Mouse (Mus musculus) limb, embryonic 15.5 days (tissue): ENCODE measurements around the gene Zbtb7a. TPM values are rescaled to one million over a fixed set of nuclear protein-coding genes. Genes with fewer than 3 reads are reported as not detected.

ENCODE experiments used
- ATAC-seq: fragments of 200-750 bp; cut with Nextera tagmentation; 2 replicates; pipeline ENCODE4 v1.8.0; 2017; ENCODE audit warnings: low read depth, moderate TSS enrichment; ENCODE audit not compliant: insufficient number of reproducible peaks, low FRiP score, low TSS enrichment
- H3K27ac ChIP-seq: fragments of 300-500 bp; sonication (generic); 2 replicates; pipeline ENCODE4 v1.5.1; 2015; ENCODE audit warnings: moderate library complexity, mild to moderate bottlenecking, inconsistent platforms
- H3K27me3 ChIP-seq: fragments of 300-500 bp; sonication (generic); 2 replicates; pipeline ENCODE4 v1.6.1; 2015; ENCODE audit warnings: inconsistent platforms
- H3K36me3 ChIP-seq: fragments of 300-500 bp; sonication (generic); 2 replicates; pipeline ENCODE4 v1.6.1; 2015; ENCODE audit warnings: inconsistent platforms
- H3K4me1 ChIP-seq: fragments of 300-500 bp; sonication (generic); 2 replicates; pipeline ENCODE4 v1.6.1; 2015; ENCODE audit warnings: inconsistent platforms
- H3K4me2 ChIP-seq: fragments of 300-500 bp; sonication (generic); 2 replicates; pipeline ENCODE4 v1.6.1; 2015; ENCODE audit warnings: mild to moderate bottlenecking, inconsistent platforms
- H3K4me3 ChIP-seq: fragments of 300-500 bp; sonication (generic); 2 replicates; pipeline ENCODE4 v1.5.1; 2015; ENCODE audit warnings: mild to moderate bottlenecking, inconsistent platforms
- H3K9ac ChIP-seq: fragments of 300-500 bp; sonication (generic); 2 replicates; pipeline ENCODE4 v1.6.1; 2015; ENCODE audit warnings: inconsistent platforms
- H3K9me3 ChIP-seq: fragments of 300-500 bp; sonication (generic); 2 replicates; pipeline ENCODE4 v1.6.1; 2016; ENCODE audit warnings: inconsistent platforms
- WGBS: fragments of 180-500 bp; shearing (Covaris S2); methylation state at CpG from one replicate; pipeline ENCODE4 v1.1.7; 2015; 5-methylcytosine and 5-hydroxymethylcytosine counted together
- polyA plus RNA-seq: library from polyadenylated mRNA; unstranded; fragments of >200 nt; fragmentation: Nextera tagmentation; extraction: Ambion mirVana; gene quantifications from 2 replicates; pipeline ENCODE4 v1.2.1, GENCODE M21; 2015

Zbtb7a gene
- polyA plus RNA-seq, 1 experiment from 2014 or later: 61.4 TPM

DNA sequence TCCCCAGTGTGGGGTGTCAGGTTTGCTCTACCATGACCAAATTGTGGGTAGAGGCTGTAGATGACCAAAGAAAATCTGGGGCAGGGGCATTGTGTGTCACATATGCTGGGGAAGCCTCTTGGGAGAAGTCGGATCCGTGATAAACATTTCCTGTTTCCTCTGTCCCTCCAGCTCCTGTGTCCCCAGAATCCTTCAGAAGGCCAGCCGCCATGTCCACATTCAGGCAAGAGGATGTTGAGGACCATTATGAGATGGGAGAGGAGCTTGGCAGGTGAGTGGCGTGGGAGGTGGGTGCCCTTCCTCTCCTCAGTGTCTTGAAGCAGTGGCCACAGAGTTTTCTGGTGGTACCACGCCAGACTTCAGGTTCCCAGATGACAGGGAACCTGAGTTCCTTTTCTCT is 48.8 kb downstream of the Zbtb7a start, which contains the start of gene 4930442H23Rik:
TSS of gene 4930442H23Rik (minus strand) at position 45 of the 400 bp plus-strand sequence.
- WGBS: 82% methylated on average over 5 of the region's 5 CpGs
- peak within 1 kb of the TSS; percentile 73 for H3K4me3 ChIP-seq

DNA sequence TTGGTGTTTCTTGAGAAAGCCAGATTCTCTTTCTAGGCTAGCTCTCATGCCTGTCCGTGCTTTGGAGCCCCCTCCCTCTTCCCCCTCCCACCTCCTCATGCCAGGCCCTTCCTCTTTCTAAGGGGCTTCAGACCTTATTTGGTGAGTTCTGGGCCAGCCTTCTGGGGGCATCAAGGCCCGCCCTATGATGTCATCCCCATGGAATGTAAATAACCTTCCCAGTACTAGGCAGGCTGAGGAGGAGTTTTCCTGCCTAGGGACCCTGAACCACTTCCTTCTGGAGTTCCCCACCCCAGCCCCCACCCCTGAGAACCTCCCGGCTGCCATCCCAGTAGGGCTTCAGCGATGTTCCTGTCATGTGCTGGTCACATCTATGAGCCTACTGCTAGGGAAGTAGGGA is 49.7 kb downstream of the Zbtb7a start:
- Histone ChIP-seq H3K27me3 (no peaks in the 10 kb centered on the region), H3K4me1 (peaks cover 44% of the 10 kb centered on the region), H3K27ac (peak overlapping the region; percentile 62; the same call in 1 of the 2 replicates), H3K36me3 (peaks cover 73% of the 10 kb centered on the region), H3K4me3 (no peak overlapping the region), H3K9ac (no peak overlapping the region), H3K4me2 (no peak overlapping the region), H3K9me3 (no peaks in the 10 kb centered on the region)
- 46% methylated on average over 4 of the region's 4 CpGs for WGBS
- no peak for ATAC-seq

More for the DNA sequence above, 48.8 kb downstream of the Zbtb7a start, which contains the start of gene 4930442H23Rik:
- Histone ChIP-seq H3K27me3 (no peaks in the 10 kb centered on the region), H3K9ac (peak within 1 kb of the TSS; percentile 57), H3K4me2 (peak within 1 kb of the TSS; percentile 54), H3K36me3 (peaks cover 79% of the 10 kb centered on the region), H3K4me1 (peaks cover 52% of the 10 kb centered on the region), H3K9me3 (no peaks in the 10 kb centered on the region), H3K27ac (peak within 1 kb of the TSS; percentile 89)
- no peak for ATAC-seq

DNA sequence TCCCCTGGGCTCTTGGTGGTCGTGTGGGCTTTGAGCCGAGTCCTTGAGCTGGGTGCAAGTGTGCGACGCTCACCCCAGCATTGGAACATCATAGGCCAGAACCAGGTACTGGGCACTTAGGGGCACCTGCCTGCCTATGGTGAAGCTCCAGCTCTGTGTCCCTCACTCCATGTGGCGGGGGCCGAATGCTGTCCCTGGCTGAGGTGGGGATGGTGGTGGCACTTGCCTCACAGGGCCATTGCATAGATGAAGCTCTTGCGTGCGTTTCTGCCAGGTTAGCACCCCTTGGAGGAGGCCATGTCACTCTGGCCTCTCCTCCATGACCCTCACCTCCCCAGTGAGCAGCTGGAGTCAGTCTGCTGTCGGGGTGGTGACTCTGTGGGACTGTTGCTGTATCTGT is 52.1 kb downstream of the Zbtb7a start:
- Histone ChIP-seq H3K4me2 (no peak overlapping the region), H3K27me3 (no peaks in the 10 kb centered on the region), H3K36me3 (peaks cover 67% of the 10 kb centered on the region), H3K4me3 (no peak overlapping the region), H3K9me3 (no peaks in the 10 kb centered on the region), H3K9ac (no peak overlapping the region), H3K27ac (no peak overlapping the region), H3K4me1 (peaks cover 38% of the 10 kb centered on the region)
- ATAC-seq: no peak
- WGBS: 93% methylated on average over 9 of the region's 9 CpGs

DNA sequence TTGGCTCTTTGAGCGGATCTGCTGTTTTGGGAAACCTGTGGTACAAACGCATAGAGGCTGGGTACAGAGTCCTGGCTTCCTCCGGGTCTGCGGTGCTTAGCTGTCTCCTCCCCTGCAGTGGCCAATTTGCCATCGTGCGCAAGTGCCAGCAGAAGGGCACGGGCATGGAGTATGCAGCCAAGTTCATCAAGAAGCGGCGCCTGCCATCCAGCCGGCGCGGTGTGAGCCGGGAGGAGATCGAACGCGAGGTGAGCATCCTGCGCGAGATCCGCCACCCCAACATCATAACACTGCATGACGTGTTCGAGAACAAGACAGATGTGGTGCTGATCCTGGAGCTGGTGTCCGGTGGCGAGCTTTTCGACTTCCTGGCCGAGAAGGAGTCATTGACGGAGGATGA is 54.8 kb downstream of the Zbtb7a start:
- H3K4me2 ChIP-seq: no peak overlapping the region
- no peak overlapping the region for H3K4me3 ChIP-seq
- WGBS: 77% methylated on average over 26 of the region's 26 CpGs
- H3K27me3 ChIP-seq: peaks cover 17% of the 10 kb centered on the region
- H3K9ac ChIP-seq: no peak overlapping the region
- no peak overlapping the region for H3K27ac ChIP-seq
- peaks cover 37% of the 10 kb centered on the region for H3K4me1 ChIP-seq
- H3K9me3 ChIP-seq: no peaks in the 10 kb centered on the region
- H3K36me3 ChIP-seq: peaks cover 54% of the 10 kb centered on the region
- no peak for ATAC-seq

DNA sequence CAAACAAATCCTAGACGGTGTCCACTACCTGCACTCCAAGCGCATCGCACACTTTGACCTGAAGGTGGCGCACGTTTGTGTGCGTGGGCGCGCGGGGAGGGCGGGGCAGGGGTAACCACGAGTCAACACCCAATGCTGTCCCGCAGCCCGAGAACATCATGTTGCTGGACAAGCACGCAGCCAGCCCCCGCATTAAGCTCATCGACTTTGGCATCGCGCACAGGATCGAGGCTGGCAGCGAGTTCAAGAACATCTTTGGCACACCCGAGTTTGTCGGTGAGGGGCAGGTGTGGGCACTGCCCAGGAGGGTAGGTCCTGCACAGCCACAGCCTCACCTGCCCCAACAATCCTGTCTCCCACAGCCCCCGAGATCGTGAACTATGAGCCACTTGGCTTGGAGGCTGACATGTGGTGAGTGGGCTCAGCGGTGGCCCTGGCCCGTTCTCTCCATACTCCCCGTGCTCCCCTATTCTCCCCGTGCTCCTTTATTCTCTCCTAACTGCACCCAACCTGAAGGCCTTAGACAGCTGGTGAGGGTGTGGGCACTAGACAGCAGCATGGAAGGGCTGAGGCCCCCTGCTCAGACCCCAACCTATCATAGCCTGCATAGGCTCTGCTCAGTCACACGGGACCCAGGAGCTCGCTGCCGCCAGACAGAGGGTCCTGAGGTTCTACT is 55.4 kb downstream of the Zbtb7a start:
- Histone ChIP-seq H3K27me3 (peaks cover 22% of the 10 kb centered on the region), H3K4me1 (peaks cover 33% of the 10 kb centered on the region), H3K36me3 (peaks cover 48% of the 10 kb centered on the region), H3K4me3 (no peak overlapping the region), H3K9me3 (no peaks in the 10 kb centered on the region), H3K9ac (no peak overlapping the region), H3K4me2 (no peak overlapping the region), H3K27ac (0 out of 2 replicates have a peak overlapping the region, but pooled peaks have one; percentile 2)
- ATAC-seq: no peak
- WGBS: 72% methylated on average over 31 of the region's 31 CpGs

DNA sequence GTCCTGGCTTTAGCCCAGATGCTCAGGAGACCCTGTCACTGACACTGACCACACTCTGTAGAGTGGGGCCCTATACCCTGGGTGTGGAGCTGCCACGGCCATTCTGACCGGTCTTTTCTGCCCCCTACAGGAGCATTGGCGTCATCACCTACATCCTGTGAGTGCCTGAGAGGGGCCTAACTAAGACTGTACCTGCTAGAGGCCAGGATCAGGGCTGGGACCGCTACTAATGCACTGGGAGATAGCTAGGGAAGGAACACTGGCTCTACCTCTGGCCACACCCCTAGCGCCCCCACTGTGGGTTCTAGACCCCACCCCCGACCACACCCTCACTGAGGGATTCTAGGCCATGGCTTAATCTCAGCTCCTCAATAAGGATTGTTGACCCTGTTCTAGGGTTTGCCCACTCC is 55.9 kb downstream of the Zbtb7a start:
- Histone ChIP-seq H3K9ac (no peak overlapping the region), H3K27me3 (peaks cover 28% of the 10 kb centered on the region), H3K4me2 (no peak overlapping the region), H3K4me1 (peaks cover 33% of the 10 kb centered on the region), H3K4me3 (no peak overlapping the region), H3K36me3 (peaks cover 43% of the 10 kb centered on the region), H3K9me3 (no peaks in the 10 kb centered on the region), H3K27ac (peak overlapping the region; percentile 95; the same call in 1 of the 2 replicates)
- ATAC-seq: no peak
- WGBS: 78% methylated on average over 6 of the region's 6 CpGs

DNA sequence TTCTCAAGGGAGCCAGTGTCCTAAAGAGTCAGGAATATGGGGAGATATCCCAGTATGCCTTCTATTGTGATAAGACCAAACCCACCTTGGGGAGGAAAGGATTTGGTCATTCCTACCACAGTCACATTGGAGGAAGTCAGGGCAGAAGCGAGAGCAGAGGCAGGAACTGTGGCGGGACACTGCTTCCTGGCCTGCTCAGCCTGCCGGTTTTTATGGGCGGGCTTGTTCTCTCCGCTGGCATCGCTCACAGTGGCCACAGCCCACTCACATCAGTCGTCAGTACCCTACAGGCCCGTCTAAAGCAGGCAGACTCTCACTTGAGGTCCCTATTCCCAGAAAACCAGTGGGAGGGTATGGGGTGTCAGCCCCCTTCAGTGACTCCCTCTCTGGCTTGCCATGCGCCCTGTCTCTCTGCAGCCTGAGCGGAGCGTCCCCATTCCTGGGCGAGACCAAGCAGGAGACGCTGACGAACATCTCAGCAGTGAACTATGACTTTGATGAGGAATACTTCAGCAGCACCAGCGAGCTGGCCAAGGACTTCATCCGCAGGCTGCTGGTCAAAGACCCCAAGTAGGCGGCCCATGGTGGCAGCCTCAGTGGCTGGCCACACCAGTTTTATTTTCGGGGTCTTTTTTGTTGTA is 56.4 kb downstream of the Zbtb7a start:
- Histone ChIP-seq H3K36me3 (peaks cover 42% of the 10 kb centered on the region), H3K4me3 (peak overlapping the region; percentile 65), H3K27me3 (peaks cover 33% of the 10 kb centered on the region), H3K27ac (peak overlapping the region; percentile 95), H3K4me1 (peaks cover 33% of the 10 kb centered on the region), H3K4me2 (peak overlapping the region; percentile 97), H3K9ac (no peak overlapping the region), H3K9me3 (no peaks in the 10 kb centered on the region)
- 83% methylated on average over 18 of the region's 18 CpGs for WGBS
- ATAC-seq: no peak

DNA sequence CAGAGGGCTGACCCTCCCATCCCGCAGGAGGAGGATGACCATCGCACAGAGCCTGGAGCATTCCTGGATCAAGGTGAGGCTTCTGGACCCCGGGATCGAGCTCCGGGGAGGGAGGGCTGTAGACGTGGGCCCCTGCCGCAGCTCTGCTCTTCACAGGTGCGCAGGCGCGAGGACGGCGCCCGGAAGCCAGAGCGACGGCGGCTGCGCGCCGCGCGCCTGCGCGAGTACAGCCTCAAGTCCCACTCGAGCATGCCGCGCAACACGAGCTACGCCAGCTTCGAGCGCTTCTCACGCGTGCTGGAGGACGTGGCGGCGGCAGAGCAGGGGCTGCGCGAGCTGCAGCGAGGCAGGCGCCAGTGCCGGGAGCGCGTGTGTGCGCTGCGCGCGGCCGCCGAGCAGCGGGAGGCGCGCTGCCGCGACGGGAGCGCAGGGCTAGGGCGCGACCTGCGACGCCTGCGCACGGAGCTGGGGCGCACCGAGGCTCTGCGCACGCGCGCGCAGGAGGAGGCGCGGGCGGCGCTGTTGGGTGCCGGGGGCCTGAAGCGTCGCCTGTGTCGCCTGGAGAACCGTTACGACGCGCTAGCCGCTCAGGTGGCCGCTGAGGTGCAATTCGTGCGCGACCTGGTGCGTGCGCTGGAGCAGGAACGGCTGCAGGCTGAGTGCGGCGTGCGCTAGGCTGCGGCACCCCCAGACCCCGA is 57.4 kb downstream of the Zbtb7a start:
- Histone ChIP-seq H3K36me3 (peaks cover 32% of the 10 kb centered on the region), H3K9ac (peak overlapping the region; percentile 79), H3K9me3 (no peaks in the 10 kb centered on the region), H3K4me1 (peaks cover 33% of the 10 kb centered on the region), H3K27me3 (peaks cover 43% of the 10 kb centered on the region), H3K4me3 (peak overlapping the region; percentile 65), H3K27ac (peak overlapping the region; percentile 95), H3K4me2 (peak overlapping the region; percentile 97)
- WGBS: under 1% methylated on average over 93 of the region's 93 CpGs
- ATAC-seq: peak; percentile 80

DNA sequence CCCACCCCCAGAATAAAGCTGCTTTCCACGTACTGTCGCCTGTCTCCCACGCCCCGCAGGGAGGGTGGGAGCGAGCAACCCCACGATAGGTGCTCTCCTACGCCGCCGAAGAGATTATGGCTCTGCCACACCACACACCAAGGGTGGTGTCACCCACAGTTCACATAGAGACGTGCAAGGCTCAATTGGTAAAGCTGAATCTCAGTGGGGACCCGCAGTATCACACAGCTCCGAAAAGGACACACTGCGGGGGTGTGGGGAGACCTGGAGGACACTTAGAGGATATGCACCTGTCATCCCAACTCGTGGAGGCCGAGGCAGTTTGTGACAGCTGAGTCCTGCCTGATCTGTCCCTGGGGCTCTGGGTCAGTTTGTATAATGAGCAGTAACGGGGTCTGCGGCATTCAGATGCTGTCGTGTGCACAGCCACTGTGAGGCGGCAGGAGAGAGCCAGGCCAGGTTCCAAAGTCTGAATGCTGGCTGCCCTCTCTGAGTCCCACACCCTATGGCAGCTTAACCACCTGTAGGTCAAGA is 58.0 kb downstream of the Zbtb7a start:
- WGBS: 4% methylated on average over 19 of the region's 19 CpGs
- peak overlapping the region; percentile 97 for H3K4me2 ChIP-seq
- ATAC-seq: no peak
- H3K36me3 ChIP-seq: peaks cover 27% of the 10 kb centered on the region
- peak overlapping the region; percentile 79 for H3K9ac ChIP-seq
- H3K4me3 ChIP-seq: peak overlapping the region; percentile 65
- H3K27me3 ChIP-seq: peaks cover 45% of the 10 kb centered on the region
- H3K27ac ChIP-seq: peak overlapping the region; percentile 95
- peaks cover 33% of the 10 kb centered on the region for H3K4me1 ChIP-seq
- no peaks in the 10 kb centered on the region for H3K9me3 ChIP-seq

DNA sequence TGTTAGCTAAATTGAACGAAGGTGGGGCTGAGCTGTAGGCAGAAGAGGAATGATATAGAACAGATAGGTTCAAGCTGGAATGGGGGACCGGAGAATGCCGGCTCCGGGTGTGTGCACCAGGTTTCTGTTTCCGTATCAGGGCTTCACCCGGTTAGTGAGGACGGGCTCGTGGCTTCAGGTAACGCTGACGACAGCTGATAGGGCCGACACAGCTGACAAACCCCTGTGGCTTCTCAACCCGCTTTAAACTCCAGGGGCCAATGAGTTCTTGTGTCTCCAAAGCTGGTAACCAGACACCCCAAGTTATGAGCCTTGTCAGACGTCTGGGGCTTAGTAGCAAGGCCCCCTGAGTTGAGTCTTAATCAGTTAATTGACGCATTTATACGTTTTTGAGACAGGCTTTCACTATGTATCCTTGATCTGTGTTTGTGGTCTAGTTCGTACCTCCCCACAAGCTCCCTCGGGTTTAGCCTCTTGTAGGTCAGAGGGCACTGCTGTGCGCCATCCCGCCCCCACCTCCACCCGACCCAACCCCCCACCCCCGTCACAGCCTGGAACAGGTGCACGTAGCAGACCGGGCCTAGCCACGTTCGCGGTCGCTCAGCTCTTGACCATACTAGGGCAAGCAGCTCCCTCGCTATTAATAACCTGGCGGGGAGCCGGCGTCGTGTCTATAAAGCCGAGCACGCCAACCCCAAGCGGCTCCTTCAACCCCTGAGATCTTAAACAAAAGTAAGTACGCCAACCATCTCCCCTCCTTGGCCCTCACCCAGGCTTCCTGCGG is 59.2 kb downstream of the Zbtb7a start:
- Histone ChIP-seq H3K9ac (no peak overlapping the region), H3K27ac (no peak overlapping the region)
- ATAC-seq: no peak

DNA sequence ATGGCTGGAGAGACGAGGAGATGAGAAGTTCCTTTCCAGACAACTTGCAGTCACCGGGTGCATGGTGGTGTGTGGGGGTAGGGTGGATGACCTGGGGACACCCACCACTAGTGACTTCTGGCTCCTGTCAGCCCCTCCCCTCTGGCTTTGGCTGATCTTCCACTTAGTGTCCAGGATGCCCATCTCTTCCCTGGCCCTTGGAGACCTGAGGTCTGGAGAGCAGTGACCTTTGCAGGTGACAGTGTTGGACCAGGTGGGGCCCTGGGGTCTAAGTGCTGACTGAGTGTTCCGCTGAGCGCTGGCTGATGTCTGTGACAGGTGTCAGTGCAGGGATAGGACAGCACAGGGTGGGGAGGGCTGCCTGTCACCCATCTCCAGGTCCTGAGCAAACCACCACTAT is 60.3 kb downstream of the Zbtb7a start:
- Histone ChIP-seq H3K36me3 (peaks cover 12% of the 10 kb centered on the region), H3K27ac (no peak overlapping the region), H3K4me3 (no peak overlapping the region; the same call in 1 of the 2 replicates), H3K27me3 (peaks cover 58% of the 10 kb centered on the region), H3K4me1 (peaks cover 33% of the 10 kb centered on the region), H3K9me3 (no peaks in the 10 kb centered on the region), H3K4me2 (no peak overlapping the region), H3K9ac (no peak overlapping the region)
- WGBS: 59% methylated on average over 4 of the region's 4 CpGs
- ATAC-seq: no peak

More for the DNA sequence above, 59.2 kb downstream of the Zbtb7a start:
- 12% methylated on average over 37 of the region's 37 CpGs for WGBS
- peaks cover 49% of the 10 kb centered on the region for H3K27me3 ChIP-seq
- no peak overlapping the region for H3K4me2 ChIP-seq
- H3K9me3 ChIP-seq: no peaks in the 10 kb centered on the region
- H3K4me3 ChIP-seq: peak overlapping the region; percentile 0; the same call in 1 of the 2 replicates
- peaks cover 33% of the 10 kb centered on the region for H3K4me1 ChIP-seq
- H3K36me3 ChIP-seq: peaks cover 20% of the 10 kb centered on the region
